Mouse (Mus musculus): Measurements from ENCODE around the gene Vps11. TPM values are rescaled to one million over a fixed set of nuclear protein-coding genes. Genes with fewer than 3 reads are reported as not detected.
"Not testable (repeated sequence)": the region's sequence is repeated elsewhere in the genome, so short reads cannot be mapped to it uniquely, and the experiment has no call there.

Vps11 gene
- polyA plus RNA-seq, 1 experiment from 2014 or later: 29.3 TPM

DNA sequence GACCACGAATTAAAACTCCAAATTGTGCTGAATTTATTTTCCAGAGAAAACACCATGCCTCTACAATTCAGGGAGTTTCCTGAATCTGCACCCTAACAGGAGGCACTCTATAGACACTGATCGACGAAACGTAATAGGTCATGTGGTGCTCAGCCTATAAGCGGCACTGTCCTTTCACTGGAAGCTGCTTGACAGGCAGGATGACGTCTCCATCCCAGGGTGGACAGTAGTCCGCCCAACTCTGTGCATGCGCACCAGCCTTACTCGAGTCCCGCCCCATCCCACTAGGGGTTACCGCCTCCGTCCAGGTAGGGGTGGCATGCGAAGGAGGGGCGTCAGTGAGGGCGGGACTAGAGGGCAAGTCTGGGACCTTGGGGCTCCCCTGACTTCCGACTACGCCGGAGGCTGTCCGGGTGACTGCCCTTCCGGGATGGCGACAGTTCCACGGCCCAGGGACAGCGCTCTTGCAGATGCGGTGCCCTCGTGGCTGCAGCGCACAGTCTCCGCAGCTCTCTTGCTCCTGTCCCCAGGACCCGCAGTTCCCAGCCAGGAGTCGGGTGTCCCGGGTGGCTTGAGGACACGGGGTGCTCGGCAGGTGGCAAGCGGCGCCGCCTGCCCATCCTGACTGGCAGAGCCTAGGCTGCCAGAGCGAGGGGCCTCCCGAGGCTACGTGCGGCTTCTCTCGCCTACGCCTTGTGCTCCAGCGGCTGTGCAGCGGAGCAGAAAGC lies 35.4 kb upstream of the Vps11 start, which contains the start of gene Slc37a4:
Slc37a4 (plus strand) TSS at position 169 of the 728 bp plus-strand sequence.
- H3K27ac ChIP-seq: peak within 1 kb of the TSS; percentile 86
- H3K36me3 ChIP-seq: peaks cover 44% of the 10 kb centered on the region
- peaks cover 12% of the 10 kb centered on the region; the same call in 1 of the 2 replicates for H3K27me3 ChIP-seq (ENCODE audit: low read depth, poor library complexity, severe bottlenecking)
- peaks cover 21% of the 10 kb centered on the region for H3K4me1 ChIP-seq
- WGBS: under 1% methylated on average over 43 of the region's 43 CpGs
- DNase-seq (ENCODE audit: low spot score): peak; percentile 85
- peak within 1 kb of the TSS; percentile 84 for H3K4me3 ChIP-seq
- H3K9me3 ChIP-seq (replicated peaks): no peaks in the 10 kb centered on the region

DNA sequence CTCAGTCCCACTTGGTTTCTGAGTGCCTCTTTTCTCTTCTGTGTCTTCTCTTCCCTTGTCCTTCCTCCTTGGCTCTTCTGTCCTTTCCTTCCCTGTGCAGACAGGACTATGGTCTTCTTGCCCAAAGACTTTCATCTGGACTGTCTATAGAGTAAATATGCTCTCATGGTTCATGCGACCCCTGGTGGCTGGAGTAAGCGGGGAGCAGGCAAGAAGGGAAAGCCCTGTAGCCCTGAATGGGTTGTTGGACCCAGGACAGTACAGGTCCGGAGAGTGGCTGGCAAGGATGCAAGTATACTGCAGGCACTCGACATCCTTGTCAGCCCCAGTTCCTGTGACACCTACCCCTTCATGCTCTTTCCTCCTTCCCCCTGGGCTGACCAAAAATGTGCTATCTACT lies 30.0 kb upstream of the Vps11 start:
- H3K4me3 ChIP-seq: no peak overlapping the region
- peak; percentile 75 for DNase-seq (ENCODE audit: low spot score)
- H3K9me3 ChIP-seq (replicated peaks): no peaks in the 10 kb centered on the region
- H3K27ac ChIP-seq: no peak overlapping the region
- peaks cover 65% of the 10 kb centered on the region for H3K36me3 ChIP-seq
- WGBS: 47% methylated on average over 4 of the region's 4 CpGs
- H3K27me3 ChIP-seq (ENCODE audit: low read depth, poor library complexity, severe bottlenecking): no peaks in the 10 kb centered on the region
- no peaks in the 10 kb centered on the region for H3K4me1 ChIP-seq

DNA sequence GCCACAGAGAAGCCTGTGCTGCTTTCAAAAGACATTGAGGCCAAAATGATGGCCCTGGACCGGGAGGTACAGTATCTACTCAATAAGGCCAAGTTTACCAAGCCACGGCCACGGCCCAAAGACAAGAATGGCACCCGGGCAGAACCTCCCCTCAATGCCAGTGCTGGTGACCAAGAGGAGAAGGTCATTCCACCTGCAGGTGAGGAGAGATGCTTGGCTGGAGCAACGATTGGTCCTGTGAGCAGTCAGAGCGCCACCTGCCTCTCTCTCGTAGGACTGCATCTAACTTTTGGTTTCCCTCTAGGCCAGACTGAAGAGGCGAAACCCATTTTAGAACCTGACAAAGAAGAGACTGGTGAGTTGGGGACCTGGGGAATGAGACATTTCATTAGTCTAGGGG lies 27.8 kb upstream of the Vps11 start:
- 67% methylated on average over 8 of the region's 8 CpGs for WGBS
- H3K36me3 ChIP-seq: peaks cover 87% of the 10 kb centered on the region
- H3K27me3 ChIP-seq (ENCODE audit: low read depth, poor library complexity, severe bottlenecking): no peaks in the 10 kb centered on the region
- H3K27ac ChIP-seq: no peak overlapping the region
- peak; percentile 56 for DNase-seq (ENCODE audit: low spot score)
- no peak overlapping the region for H3K4me3 ChIP-seq
- H3K9me3 ChIP-seq (replicated peaks): no peaks in the 10 kb centered on the region
- no peaks in the 10 kb centered on the region for H3K4me1 ChIP-seq

DNA sequence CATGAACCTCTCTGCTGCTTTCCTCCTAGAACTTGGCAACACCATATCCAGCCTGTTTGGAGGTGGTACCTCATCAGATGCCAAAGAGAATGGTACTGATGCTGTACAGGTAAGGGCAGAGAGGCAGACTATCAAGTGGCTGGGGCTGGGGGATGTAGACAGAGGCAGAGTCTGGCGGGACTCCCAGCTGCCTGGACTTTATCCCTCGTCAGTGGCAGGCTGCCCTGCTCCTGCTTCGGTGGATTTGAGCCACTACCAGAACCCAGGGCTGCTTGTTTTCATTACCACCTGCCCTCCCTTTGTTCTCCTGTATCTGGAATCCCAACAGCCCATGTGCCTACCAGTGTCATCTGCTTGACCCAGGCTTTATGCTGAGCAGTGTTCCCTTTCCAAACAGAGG lies 25.8 kb upstream of the Vps11 start:
- no peaks in the 10 kb centered on the region for H3K9me3 ChIP-seq (replicated peaks)
- no peaks in the 10 kb centered on the region for H3K27me3 ChIP-seq (ENCODE audit: low read depth, poor library complexity, severe bottlenecking)
- 82% methylated on average over 3 of the region's 3 CpGs for WGBS
- DNase-seq (ENCODE audit: low spot score): no peak
- H3K36me3 ChIP-seq: peaks cover 99% of the 10 kb centered on the region
- H3K27ac ChIP-seq: no peak overlapping the region
- no peak overlapping the region for H3K4me3 ChIP-seq
- H3K4me1 ChIP-seq: no peaks in the 10 kb centered on the region

DNA sequence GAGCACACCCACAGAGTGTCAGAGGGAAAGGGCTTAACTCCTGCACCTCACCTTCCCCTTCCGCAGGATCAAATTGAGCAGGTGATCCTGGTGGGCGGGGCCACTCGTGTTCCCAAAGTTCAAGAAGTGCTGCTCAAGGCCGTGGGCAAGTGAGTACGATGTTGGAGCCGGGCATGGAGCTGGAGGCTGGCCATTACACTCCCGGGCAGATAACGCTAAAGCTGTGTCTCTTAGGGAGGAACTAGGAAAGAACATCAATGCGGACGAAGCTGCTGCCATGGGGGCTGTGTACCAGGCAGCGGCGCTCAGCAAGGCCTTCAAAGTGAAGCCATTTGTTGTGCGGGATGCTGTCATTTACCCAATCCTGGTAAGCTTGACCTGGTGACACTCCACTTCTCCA lies 23.1 kb upstream of the Vps11 start:
- H3K4me3 ChIP-seq: no peak overlapping the region
- H3K27ac ChIP-seq: no peak overlapping the region
- WGBS: 92% methylated on average over 13 of the region's 13 CpGs
- peaks cover 16% of the 10 kb centered on the region for H3K4me1 ChIP-seq
- no peaks in the 10 kb centered on the region for H3K9me3 ChIP-seq (replicated peaks)
- peaks cover 93% of the 10 kb centered on the region for H3K36me3 ChIP-seq
- H3K27me3 ChIP-seq (ENCODE audit: low read depth, poor library complexity, severe bottlenecking): no peaks in the 10 kb centered on the region
- DNase-seq (ENCODE audit: low spot score): no peak

DNA sequence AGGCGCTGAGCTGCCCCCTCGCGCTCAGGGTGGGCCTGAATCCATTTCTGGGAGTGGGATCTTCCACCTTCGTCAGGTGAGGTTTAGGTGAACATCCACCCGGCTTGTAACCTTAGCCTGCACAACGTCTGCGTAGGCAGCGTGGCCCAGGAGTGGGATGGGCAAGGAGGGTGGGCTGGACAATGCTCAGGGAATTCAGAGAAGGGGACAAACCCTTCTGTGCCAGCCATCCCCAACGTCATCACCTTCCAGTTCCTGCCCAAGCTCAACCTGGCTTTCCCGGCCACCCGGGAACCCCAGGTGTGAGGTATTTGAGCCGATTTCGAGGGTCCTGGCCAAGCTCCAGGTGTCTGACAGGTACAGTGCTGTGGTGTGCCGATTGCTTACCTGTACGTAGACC lies 18.4 kb upstream of the Vps11 start:
- Histone ChIP-seq H3K4me3 (peak overlapping the region; percentile 77), H3K36me3 (peaks cover 45% of the 10 kb centered on the region), H3K27ac (peak overlapping the region; percentile 91), H3K4me1 (peaks cover 21% of the 10 kb centered on the region), H3K27me3 (ENCODE audit: low read depth, poor library complexity, severe bottlenecking) (no peaks in the 10 kb centered on the region), H3K9me3 (replicated peaks) (no peaks in the 10 kb centered on the region)
- no peak for DNase-seq (ENCODE audit: low spot score)
- 10% methylated on average over 15 of the region's 15 CpGs for WGBS

DNA sequence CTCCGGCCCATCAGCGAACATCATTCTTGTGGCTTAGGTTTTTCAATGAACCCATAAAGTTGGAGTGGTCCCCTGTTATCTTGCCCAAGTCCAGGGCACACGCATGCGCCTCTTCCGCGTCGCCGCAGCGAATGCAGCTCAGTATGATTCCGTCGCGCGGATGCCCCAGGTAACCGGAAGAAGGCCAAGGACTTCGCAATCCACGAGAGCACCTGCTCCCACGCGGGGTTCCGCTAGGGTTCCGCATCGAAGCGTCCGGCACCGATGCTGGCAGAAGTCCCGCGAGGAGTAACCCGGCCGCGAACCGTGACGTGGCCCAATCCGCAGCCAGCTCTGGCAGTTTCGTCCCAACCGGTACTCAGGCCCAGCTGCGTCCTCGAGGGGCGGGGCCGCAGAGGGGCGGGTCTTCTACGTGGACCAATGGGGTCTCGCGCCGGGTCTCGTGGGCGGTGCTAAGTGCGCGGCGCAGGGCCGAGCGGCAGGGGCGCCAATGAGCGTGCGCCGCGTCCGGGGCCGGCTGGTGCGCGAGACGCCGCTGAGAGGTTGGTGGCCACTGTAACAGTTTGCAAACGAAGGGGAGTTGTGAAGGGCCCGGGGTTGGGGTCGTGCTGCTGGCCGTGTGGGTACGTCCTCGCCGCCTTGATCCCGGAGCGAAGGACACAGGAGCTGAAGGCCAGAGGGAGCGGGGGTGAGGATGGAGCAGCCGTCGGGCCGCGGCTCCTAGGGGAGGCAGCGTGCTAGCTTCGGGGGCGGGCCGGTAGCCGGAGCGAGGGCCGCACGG lies 17.8 kb upstream of the Vps11 start, which contains the start of gene Hyou1:
Hyou1 (plus strand) TSS at position 437 of the 781 bp plus-strand sequence.
- no peaks in the 10 kb centered on the region for H3K9me3 ChIP-seq (replicated peaks)
- WGBS: under 1% methylated on average over 83 of the region's 83 CpGs
- H3K4me1 ChIP-seq: peaks cover 21% of the 10 kb centered on the region
- H3K4me3 ChIP-seq: peak within 1 kb of the TSS; percentile 77
- H3K36me3 ChIP-seq: peaks cover 39% of the 10 kb centered on the region
- H3K27me3 ChIP-seq (ENCODE audit: low read depth, poor library complexity, severe bottlenecking): no peaks in the 10 kb centered on the region
- H3K27ac ChIP-seq: peak within 1 kb of the TSS; percentile 91
- peak; percentile 100 for DNase-seq (ENCODE audit: low spot score)

DNA sequence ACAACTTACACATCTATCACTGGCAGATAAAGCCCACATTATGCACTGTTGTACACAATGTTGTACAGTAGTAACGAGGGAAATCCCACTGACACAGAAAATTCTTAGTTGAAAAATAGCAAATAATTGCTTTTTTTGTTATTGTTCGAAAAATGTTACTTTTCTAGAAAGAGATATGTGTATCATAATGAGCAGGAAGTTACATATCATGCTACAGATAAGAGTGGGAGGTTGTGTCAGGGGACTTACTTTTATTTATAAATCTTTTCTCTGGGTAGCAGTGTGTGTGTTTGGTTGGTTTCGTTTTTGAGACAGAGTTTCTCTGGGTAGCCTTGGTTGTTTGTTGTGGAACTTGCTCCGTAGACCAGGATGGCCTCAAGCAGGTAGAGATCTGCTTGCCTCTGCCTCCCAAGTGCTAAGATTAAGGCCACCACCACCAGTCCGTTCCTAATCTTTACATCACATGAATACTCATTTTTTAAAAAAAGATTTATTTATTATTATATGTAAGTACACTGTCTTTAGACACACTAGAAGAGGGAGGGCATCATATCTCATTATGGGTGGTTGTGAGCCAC lies 16.8 kb upstream of the Vps11 start:
- Histone ChIP-seq H3K27ac (peak overlapping the region; percentile 91; the same call in 1 of the 2 replicates), H3K27me3 (ENCODE audit: low read depth, poor library complexity, severe bottlenecking) (no peaks in the 10 kb centered on the region), H3K9me3 (replicated peaks) (no peaks in the 10 kb centered on the region), H3K36me3 (peaks cover 29% of the 10 kb centered on the region), H3K4me1 (peaks cover 21% of the 10 kb centered on the region), H3K4me3 (peak overlapping the region; percentile 77)
- no peak for DNase-seq (ENCODE audit: low spot score)
- 94% methylated on average over 5 of the region's 5 CpGs for WGBS

DNA sequence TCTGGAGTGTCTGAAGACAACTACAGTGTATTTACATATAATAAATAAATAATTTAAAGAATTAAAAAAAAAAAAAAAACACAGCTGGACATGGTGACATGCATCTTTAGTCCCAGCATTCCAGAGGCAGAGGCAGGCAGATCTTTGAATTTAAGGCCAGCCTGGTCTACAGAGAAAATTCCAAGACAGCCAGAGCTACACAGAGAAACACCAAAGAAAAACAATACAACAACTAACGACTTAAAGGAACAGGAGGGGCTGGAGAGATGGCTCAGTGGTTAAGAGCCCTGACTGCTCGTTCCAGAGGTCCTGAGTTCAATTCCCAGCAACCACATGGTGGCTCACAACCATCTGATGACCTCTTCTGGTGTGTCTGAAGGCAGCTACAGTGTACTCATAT lies 15.9 kb upstream of the Vps11 start:
- Histone ChIP-seq H3K36me3 (peaks cover 20% of the 10 kb centered on the region), H3K4me1 (peaks cover 21% of the 10 kb centered on the region)
- H3K4me3 ChIP-seq; H3K27me3 ChIP-seq (ENCODE audit: low read depth, poor library complexity, severe bottlenecking); DNase-seq (ENCODE audit: low spot score); H3K27ac ChIP-seq; H3K9me3 ChIP-seq (replicated peaks): not testable (repeated sequence)
- 90% methylated on average over 2 of the region's 2 CpGs for WGBS

DNA sequence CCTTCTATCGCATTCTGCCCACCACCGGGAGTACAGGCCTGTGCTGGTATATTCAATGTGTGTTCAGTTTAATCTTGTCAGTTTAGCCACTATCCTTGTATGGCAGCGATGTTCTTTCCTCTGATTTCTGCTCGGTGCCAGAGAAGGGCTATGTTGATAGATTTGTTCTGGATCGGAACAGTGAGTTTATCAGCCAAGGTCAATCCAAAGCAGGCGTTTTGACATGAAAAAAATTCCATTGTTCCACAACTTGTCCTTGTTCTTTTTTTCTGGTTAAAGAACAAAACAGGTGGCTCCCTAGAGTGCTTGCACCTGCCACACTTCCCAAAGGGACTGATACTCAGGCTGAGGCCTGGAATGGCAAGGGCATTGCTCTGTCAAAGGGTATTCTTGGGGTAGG lies 14.7 kb upstream of the Vps11 start:
- DNase-seq (ENCODE audit: low spot score): no peak
- Histone ChIP-seq H3K36me3 (peaks cover 8% of the 10 kb centered on the region), H3K27ac (no peak overlapping the region), H3K9me3 (replicated peaks) (no peaks in the 10 kb centered on the region), H3K4me1 (peaks cover 18% of the 10 kb centered on the region), H3K27me3 (ENCODE audit: low read depth, poor library complexity, severe bottlenecking) (no peaks in the 10 kb centered on the region), H3K4me3 (no peak overlapping the region)
- WGBS: 92% methylated on average over 6 of the region's 6 CpGs

DNA sequence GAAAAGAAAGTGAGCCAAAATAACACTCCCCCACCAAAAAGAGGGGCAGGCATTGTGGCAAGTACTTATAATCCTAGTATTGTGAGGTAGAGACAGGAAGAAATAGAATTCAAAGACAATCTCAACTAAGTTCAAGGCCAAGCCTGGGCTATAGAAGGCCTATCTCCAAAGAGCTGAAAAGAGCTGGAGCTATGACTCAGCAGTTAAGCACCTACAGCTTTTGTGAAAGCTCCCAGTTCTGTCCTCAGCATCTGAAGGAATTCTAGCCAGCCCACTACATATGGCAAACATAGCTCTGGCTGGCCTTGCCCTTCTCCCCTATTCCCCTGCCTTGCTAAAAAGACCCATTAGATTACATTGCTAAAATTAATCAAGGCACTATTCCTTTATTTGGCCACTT lies 11.9 kb upstream of the Vps11 start:
- DNase-seq (ENCODE audit: low spot score): no peak
- Histone ChIP-seq H3K27me3 (ENCODE audit: low read depth, poor library complexity, severe bottlenecking) (no peaks in the 10 kb centered on the region), H3K9me3 (replicated peaks) (no peaks in the 10 kb centered on the region), H3K4me1 (peaks cover 2% of the 10 kb centered on the region; the same call in 1 of the 2 replicates), H3K4me3 (no peak overlapping the region), H3K27ac (no peak overlapping the region), H3K36me3 (no peaks in the 10 kb centered on the region)

DNA sequence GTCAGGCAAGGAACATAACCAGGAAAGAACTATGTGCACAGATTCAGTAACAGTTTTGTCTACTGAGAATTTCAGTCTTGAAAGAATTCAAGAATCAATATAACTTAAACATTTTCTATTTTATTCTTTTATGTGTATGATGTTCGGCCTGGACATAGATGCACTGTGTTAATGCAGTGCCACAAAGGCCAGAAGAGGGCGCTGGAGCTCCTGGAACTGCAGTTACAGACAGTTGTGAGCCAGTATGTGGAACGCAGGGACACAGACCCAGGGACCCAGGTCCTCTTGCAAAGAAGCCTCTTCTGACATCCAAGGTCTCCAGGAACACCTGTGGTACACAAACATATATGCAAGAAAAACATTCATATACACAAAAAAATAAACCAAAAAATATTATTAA lies 3.0 kb upstream of the Vps11 start:
- Histone ChIP-seq H3K9me3 (replicated peaks) (no peaks in the 10 kb centered on the region), H3K4me1 (peaks cover 7% of the 10 kb centered on the region), H3K36me3 (peaks cover 4% of the 10 kb centered on the region), H3K4me3 (no peak overlapping the region), H3K27me3 (ENCODE audit: low read depth, poor library complexity, severe bottlenecking) (no peaks in the 10 kb centered on the region), H3K27ac (no peak overlapping the region)
- no peak for DNase-seq (ENCODE audit: low spot score)
- 68% methylated on average over 3 of the region's 3 CpGs for WGBS

DNA sequence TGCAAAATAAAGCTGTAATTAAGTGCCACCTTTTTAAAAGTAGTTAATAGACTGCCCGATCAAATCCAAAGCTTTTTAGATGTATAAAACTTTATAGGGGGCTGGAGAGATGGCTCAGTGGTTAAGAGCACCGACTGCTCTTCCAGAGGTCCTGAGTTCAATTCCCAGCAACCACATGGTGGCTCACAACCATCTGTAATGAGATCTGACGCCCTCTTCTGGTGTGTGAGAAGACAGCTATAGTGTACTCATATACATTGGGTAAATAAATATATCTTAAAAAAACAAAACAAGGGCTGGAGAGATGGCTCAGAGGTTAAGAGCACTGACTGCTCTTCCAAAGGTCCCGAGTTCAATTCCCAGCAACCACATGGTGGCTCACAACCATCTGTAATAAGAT lies 461 bp upstream of the Vps11 start:
- 49% methylated on average over 4 of the region's 4 CpGs for WGBS
- not testable (repeated sequence) for H3K4me1 ChIP-seq; H3K27me3 ChIP-seq (ENCODE audit: low read depth, poor library complexity, severe bottlenecking); DNase-seq (ENCODE audit: low spot score); H3K9me3 ChIP-seq (replicated peaks)
- peak overlapping the region; percentile 92 for H3K4me3 ChIP-seq
- H3K36me3 ChIP-seq: peaks cover 28% of the 10 kb centered on the region
- H3K27ac ChIP-seq: peak overlapping the region; percentile 86
